Mouse (Mus musculus) C2C12 (cell line): ENCODE results near the gene Nfia. TPM values are rescaled to one million over a fixed set of nuclear protein-coding genes. Genes with fewer than 3 reads are reported as not detected.

Source experiments
- H3K27me3 ChIP-seq: one replicate; pipeline ENCODE4 v1.6.1; 2011; ENCODE audit not compliant: control insufficient read depth, insufficient read depth, insufficient read length
- H3K36me3 ChIP-seq: one replicate; pipeline ENCODE4 v1.6.1; 2011; ENCODE audit not compliant: control insufficient read depth, insufficient read depth
- H3K4me3 ChIP-seq: one replicate; pipeline ENCODE4 v1.5.1; 2011; ENCODE audit warnings: mild to moderate bottlenecking, control low read depth; ENCODE audit not compliant: poor library complexity, insufficient read depth, severe bottlenecking
- H3K79me2 ChIP-seq: one replicate; pipeline ENCODE4 v1.6.1; 2011; ENCODE audit not compliant: control insufficient read depth, insufficient read depth
- H3K79me3 ChIP-seq: one replicate; pipeline ENCODE4 v1.6.1; 2011; ENCODE audit warnings: low read depth, control low read depth
- H3ac ChIP-seq: one replicate; pipeline ENCODE3; 2011; ENCODE audit warnings: low read depth; ENCODE audit not compliant: control insufficient read depth, insufficient read length
- CEBPB ChIP-seq: IDR thresholded peaks from one replicate; pipeline ENCODE4 v1.6.1; 2011; ENCODE audit warnings: low read depth, mild to moderate bottlenecking, control low read depth, moderate library complexity
- CTCF ChIP-seq: IDR thresholded peaks from one replicate; pipeline ENCODE4 v1.5.1; 2011; ENCODE audit not compliant: control insufficient read depth, insufficient read depth, insufficient read length
- FOSL1 ChIP-seq: IDR thresholded peaks from one replicate; pipeline ENCODE4 v1.8.0; 2011; ENCODE audit warnings: mild to moderate bottlenecking, low read length; ENCODE audit not compliant: poor library complexity, insufficient read depth, severe bottlenecking
- MAX ChIP-seq: IDR thresholded peaks from one replicate; pipeline ENCODE4 v1.6.1; 2011; ENCODE audit warnings: mild to moderate bottlenecking, control low read depth
- MYOD1 ChIP-seq: IDR thresholded peaks from one replicate; pipeline ENCODE4 v1.6.1; 2011; ENCODE audit warnings: low read depth; ENCODE audit not compliant: control insufficient read depth, insufficient read length
- MYOG ChIP-seq: IDR thresholded peaks from one replicate; pipeline ENCODE4 v1.6.1; 2011; ENCODE audit not compliant: control insufficient read depth, insufficient read length; ENCODE audit errors: extremely low read depth
- USF1 ChIP-seq: IDR thresholded peaks from one replicate; pipeline ENCODE4 v1.6.1; 2011; ENCODE audit warnings: low read depth, mild to moderate bottlenecking, control low read depth, moderate library complexity
- polyA plus RNA-seq: library from polyadenylated mRNA; unstranded; fragments of >200 nt; fragmentation: generic; extraction: Trizol; gene quantifications from one replicate; pipeline ENCODE4 v1.2.1, GENCODE M21; 2012; ENCODE audit warnings: missing spikeins

Nfia gene
- polyA plus RNA-seq, 1 experiment, result 0.33 TPM

DNA sequence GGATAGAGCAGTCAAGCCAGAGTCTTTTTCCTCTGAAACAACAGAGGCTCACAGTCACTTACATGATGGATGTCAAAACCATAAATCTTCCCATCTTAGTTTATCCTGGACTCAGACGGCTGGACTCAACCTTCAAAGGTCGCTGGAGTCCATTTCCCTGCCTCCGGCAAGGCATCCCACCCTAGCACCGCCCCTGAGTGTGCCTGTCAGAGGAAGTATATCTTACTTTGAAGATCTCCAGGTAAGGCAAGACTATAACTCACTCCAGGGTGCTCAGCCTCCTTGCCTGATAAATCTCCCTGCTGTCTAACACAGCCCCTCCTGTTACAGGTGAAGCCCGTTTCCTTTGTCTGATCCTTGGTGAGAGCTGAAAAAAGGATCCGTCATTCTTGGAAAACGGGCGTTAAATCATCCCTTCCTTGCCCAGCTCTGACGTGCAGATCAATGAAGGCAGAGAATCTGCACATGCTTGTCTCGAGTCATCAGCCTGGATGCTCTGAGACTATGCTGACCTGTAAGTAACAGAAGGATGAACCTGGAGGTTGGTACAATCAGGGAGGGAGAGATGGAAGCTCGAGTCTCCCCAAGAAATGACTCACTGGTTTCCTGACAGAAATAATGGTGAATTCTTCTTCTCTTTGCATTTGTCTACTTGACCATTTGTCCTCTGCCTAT lies 353.6 kb downstream of the Nfia start:
- no peak overlapping the region for H3K4me3 ChIP-seq
- TF ChIP-seq MYOG (no peak), MYOD1 (no peak)
- H3K27me3 ChIP-seq, result no peaks in the 10 kb centered on the region
- H3ac ChIP-seq, result no peak overlapping the region
- no peaks in the 10 kb centered on the region for H3K36me3 ChIP-seq
- H3K79me3 ChIP-seq, result no peaks in the 10 kb centered on the region
- no peaks in the 10 kb centered on the region for H3K79me2 ChIP-seq

DNA sequence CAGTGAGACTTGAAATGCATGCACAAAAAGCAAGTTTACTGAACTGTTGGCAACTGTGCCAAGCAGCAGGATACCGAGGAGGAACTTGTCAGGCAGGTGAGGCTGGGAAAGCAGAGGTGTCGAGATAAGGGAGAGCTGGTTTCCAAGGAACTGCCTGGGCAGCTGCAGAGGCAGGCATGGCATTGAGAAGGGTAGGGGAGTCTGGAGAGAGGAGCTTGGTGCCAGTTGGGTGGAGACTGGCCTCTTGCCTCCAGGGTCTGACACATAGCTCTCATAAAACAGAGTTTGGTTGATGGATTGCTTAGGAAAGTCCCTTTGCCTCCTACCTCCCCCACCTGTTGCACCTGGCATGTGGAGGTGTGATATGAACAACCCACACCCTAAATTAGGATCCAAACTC lies 358.3 kb downstream of the Nfia start:
- TF ChIP-seq CTCF (no peak), USF1 (no peak), CEBPB (no peak), MYOD1 (no peak), MAX (no peak), FOSL1 (no peak), MYOG (no peak)
- no peaks in the 10 kb centered on the region for H3K79me2 ChIP-seq

DNA sequence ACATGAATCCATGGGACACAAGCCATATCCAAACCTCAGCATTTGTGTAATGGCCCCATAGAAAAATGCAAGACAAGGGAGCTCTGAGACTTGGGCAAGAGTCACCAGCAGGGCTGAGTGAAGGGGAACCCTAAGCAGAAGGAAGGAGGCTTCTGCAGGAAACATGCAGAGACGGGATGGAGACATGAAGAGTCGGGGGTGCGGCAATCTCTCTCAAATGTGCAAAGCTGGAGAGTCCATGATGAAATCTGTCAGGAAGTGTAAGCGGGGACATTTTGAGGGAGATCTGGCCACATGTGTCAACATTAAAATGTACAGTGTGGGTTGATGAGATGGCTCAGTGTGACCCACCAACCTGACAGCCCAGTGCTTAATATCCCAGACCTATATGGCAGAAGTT lies 361.5 kb downstream of the Nfia start:
- no peak overlapping the region for H3ac ChIP-seq
- no peak overlapping the region for H3K4me3 ChIP-seq
- H3K79me2 ChIP-seq, result no peaks in the 10 kb centered on the region
- H3K79me3 ChIP-seq, result no peaks in the 10 kb centered on the region
- H3K27me3 ChIP-seq, result no peaks in the 10 kb centered on the region
- no peaks in the 10 kb centered on the region for H3K36me3 ChIP-seq
- TF ChIP-seq USF1 (no peak), MYOD1 (no peak), FOSL1 (no peak), MYOG (no peak), MAX (no peak), CEBPB (no peak), CTCF (no peak)

More for the DNA sequence above, 358.3 kb downstream of the Nfia start:
- Histone ChIP-seq H3ac (no peak overlapping the region), H3K36me3 (no peaks in the 10 kb centered on the region), H3K27me3 (no peaks in the 10 kb centered on the region), H3K79me3 (no peaks in the 10 kb centered on the region), H3K4me3 (no peak overlapping the region)

DNA sequence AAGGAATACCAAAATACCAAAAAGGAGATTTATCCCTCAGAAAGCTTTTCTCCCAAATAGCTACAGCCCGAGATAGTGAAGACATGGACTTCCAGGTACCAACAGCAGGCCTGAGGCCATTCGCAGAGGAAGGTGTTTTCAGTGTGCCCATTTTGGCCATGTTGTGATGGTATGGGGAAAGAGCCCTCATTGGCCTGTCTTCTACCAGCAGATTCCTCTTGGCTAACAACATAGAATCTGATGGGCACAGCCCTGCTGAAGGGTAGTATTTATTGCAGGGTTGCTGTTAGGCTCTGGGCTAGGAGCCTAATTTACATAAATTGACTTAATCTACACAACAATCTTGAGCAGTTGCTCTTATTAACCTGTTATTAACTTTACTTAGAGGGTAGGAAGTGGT lies 363.5 kb downstream of the Nfia start:
- Histone ChIP-seq H3K4me3 (no peak overlapping the region), H3K79me2 (no peaks in the 10 kb centered on the region), H3K27me3 (no peaks in the 10 kb centered on the region), H3ac (no peak overlapping the region), H3K79me3 (no peaks in the 10 kb centered on the region), H3K36me3 (no peaks in the 10 kb centered on the region)
- TF ChIP-seq MYOG (no peak), USF1 (no peak), FOSL1 (no peak), CEBPB (no peak), MAX (no peak), CTCF (no peak), MYOD1 (no peak)

DNA sequence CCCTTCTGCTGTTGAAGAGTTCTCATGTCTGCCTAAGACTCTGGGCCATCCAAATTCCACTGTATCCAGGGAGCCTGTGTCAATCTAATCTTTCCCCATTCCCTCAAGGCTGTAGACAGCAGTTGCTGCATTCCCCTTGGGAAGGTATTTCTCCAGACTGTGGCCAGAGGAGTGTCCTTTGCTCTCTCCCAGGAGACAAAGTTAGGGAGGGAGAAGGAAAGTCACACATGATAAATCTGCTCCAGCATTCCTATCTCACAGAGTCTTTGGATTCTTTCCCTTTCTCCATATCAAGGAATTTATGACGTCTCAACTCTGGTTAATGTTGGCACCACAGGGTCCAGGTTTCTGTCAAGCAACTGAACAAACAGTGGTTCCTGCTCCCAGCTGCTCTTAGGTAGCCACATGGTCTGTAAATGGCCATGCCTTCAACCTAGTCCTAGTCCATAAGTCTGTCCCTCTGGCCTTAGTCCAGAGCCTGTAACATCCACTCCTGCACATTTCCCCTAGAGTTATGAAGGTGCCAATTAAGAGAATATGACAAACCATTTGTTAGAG lies 370.4 kb downstream of the Nfia start:
- H3K36me3 ChIP-seq, result no peaks in the 10 kb centered on the region
- no peaks in the 10 kb centered on the region for H3K27me3 ChIP-seq
- TF ChIP-seq USF1 (no peak), MYOD1 (no peak), CTCF (no peak)
- H3K79me2 ChIP-seq, result no peaks in the 10 kb centered on the region
- no peak overlapping the region for H3K4me3 ChIP-seq
- no peak overlapping the region for H3ac ChIP-seq
- H3K79me3 ChIP-seq, result no peaks in the 10 kb centered on the region

DNA sequence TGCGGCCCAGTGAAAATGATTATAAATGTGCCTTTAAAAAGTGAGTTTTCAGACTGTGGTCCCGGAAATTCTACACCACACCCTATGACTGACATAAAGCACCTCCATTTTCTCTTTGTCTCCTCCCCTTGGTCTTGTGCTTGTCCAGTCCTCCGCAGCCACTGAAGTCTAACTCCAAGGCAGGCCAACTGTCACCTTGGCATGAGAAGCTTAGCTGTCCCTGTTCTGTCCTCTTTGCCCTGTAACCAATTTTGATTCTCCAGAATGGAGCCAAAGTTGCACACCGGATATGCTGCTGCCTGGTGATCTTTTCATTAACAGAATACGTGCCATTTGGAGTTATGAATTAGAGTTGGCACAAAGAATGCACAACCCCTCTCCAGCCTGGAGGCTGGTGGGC lies 378.0 kb downstream of the Nfia start:
- Histone ChIP-seq H3K4me3 (no peak overlapping the region), H3ac (no peak overlapping the region), H3K79me2 (no peaks in the 10 kb centered on the region), H3K36me3 (no peaks in the 10 kb centered on the region), H3K79me3 (no peaks in the 10 kb centered on the region), H3K27me3 (no peaks in the 10 kb centered on the region)
- no peak for TF ChIP-seq USF1
- TF ChIP-seq CEBPB, result no peak
